Mouse (Mus musculus) liver, embryonic 13.5 days (tissue): ENCODE measurements at regions not wholly inside any gene's neighbourhood (a gene's known extent, or its start where the extent isn't known, plus 50 kb on each side); places are given as distances from the start of the nearest gene placed in this dataset.

ENCODE experiments used
- ATAC-seq: fragments of 200-750 bp; cut with Nextera tagmentation; 2 replicates; pipeline ENCODE4 v1.8.0; 2017; ENCODE audit warnings: low read depth, mild to moderate bottlenecking, moderate number of reproducible peaks, moderate library complexity
- DNase-seq: peaks from one replicate; pipeline ENCODE4 v3.0.0; 2022
- H3K27ac ChIP-seq: fragments of 300-500 bp; sonication (generic); 2 replicates; pipeline ENCODE4 v1.5.1; 2015; ENCODE audit warnings: moderate library complexity, mild to moderate bottlenecking, inconsistent platforms
- H3K27me3 ChIP-seq: fragments of 300-500 bp; sonication (generic); 2 replicates; pipeline ENCODE4 v1.6.1; 2015; ENCODE audit warnings: mild to moderate bottlenecking, inconsistent platforms
- H3K36me3 ChIP-seq: fragments of 300-500 bp; sonication (generic); 2 replicates; pipeline ENCODE4 v1.6.1; 2015; ENCODE audit warnings: mild to moderate bottlenecking, inconsistent platforms
- H3K4me1 ChIP-seq: fragments of 300-500 bp; sonication (generic); replicated peaks from 2 replicates; pipeline ENCODE4 v1.6.1; 2015; ENCODE audit warnings: inconsistent platforms
- H3K4me2 ChIP-seq: fragments of 300-500 bp; sonication (generic); 2 replicates; pipeline ENCODE4 v1.6.1; 2015; ENCODE audit warnings: inconsistent platforms, mild to moderate bottlenecking, moderate library complexity
- H3K4me3 ChIP-seq: fragments of 300-500 bp; sonication (generic); replicated peaks from 2 replicates; pipeline ENCODE4 v1.5.1; 2015; ENCODE audit warnings: mild to moderate bottlenecking, inconsistent platforms
- H3K9ac ChIP-seq: fragments of 300-500 bp; sonication (generic); 2 replicates; pipeline ENCODE4 v1.6.1; 2015; ENCODE audit warnings: mild to moderate bottlenecking, inconsistent platforms
- H3K9me3 ChIP-seq: fragments of 300-500 bp; sonication (generic); replicated peaks from 2 replicates; pipeline ENCODE4 v1.6.1; 2016; ENCODE audit warnings: inconsistent platforms
- WGBS: fragments of 180-500 bp; shearing (Covaris S2); methylation state at CpG from one replicate; pipeline ENCODE4 v1.1.7; 2015; ENCODE audit not compliant: insufficient replicate concordance; 5-methylcytosine and 5-hydroxymethylcytosine counted together

DNA sequence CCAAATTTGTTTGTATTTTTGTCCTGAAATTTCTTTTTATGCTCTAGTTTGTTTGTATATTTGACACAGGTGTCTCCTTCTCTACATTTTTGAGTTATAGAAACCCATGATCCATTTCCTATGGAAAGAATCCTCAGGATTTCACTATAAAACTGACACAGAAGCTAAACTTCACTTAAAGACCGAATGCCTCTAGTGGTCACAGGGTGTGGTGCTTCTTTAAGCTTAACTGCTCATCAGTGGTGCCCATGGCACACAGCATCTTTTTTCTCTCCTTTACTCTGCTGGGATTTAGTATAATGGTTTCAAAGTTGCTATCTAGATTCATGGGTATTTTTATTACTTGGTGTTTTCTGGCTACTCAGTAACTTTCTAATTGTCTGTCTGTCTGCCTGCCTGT is 79.9 kb upstream of the Hdac4 start:
- DNase-seq: no peak
- no peaks in the 10 kb centered on the region for H3K27me3 ChIP-seq
- no peak overlapping the region for H3K27ac ChIP-seq
- 47% methylated on average over 1 of the region's 1 CpGs for WGBS
- no peak overlapping the region for H3K4me3 ChIP-seq
- no peaks in the 10 kb centered on the region for H3K36me3 ChIP-seq
- H3K4me1 ChIP-seq: no peaks in the 10 kb centered on the region
- H3K9me3 ChIP-seq: no peaks in the 10 kb centered on the region
- ATAC-seq: no peak
- no peak overlapping the region for H3K9ac ChIP-seq
- no peak overlapping the region for H3K4me2 ChIP-seq

DNA sequence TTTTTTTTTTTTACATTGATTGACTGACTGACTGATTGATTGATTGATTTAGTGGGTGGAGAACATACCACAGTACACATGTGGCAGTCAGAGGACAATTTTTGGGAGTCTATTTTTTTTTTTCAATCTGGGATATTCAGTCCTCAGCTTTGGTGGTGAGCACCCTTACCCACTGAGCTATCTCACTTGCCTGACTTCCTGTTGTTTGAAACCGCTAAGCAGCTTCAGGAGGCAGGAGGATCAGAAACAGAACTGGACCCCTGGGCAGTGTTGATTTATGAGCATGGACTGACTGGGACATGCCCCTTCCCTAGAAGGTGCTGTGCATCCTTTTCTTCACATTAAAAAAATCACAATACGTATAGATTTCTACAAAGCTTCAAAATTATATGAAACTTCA is 78.3 kb upstream of the Hdac4 start:
- Histone ChIP-seq H3K4me1 (no peaks in the 10 kb centered on the region), H3K9me3 (no peaks in the 10 kb centered on the region), H3K9ac (no peak overlapping the region), H3K36me3 (no peaks in the 10 kb centered on the region), H3K4me3 (no peak overlapping the region), H3K27ac (no peak overlapping the region), H3K4me2 (no peak overlapping the region), H3K27me3 (no peaks in the 10 kb centered on the region)
- WGBS: 38% methylated on average over 2 of the region's 2 CpGs
- DNase-seq: no peak
- ATAC-seq: no peak

DNA sequence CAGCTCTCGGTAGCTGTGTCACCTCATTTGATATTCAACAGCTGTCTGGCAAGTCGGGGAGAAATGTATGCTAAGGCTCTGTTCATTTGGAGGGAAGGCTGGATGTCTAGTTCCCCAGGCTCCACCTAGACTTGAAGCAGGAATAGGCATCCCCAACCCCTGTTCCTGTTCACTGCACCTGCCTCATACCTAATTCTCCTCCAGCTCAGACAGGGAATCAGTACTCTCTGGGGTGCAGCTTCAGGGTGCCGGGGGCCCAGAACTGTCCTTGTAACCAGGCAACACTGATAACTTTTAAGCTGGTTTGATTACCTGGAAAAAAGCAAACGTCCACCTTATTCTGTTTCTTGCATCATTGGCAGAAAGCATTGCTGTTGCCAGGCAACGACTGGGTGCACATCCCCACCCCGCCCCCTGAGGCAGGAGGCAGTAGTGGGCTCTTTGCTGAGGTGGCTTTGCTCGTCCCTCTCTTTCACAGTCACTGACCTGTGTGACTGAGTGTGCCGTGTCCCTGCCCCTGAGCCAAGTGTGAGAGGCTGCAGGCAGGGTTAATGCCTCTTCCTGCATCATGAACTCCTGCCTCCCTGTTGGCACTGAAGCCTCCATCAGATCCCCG is 76.3 kb upstream of the Hdac4 start:
- no peaks in the 10 kb centered on the region for H3K27me3 ChIP-seq
- H3K4me1 ChIP-seq: no peaks in the 10 kb centered on the region
- DNase-seq (no peak), ATAC-seq (no peak)
- WGBS: 43% methylated on average over 9 of the region's 9 CpGs
- H3K4me2 ChIP-seq: no peak overlapping the region
- H3K4me3 ChIP-seq: no peak overlapping the region
- no peaks in the 10 kb centered on the region for H3K36me3 ChIP-seq
- H3K9ac ChIP-seq: no peak overlapping the region
- H3K9me3 ChIP-seq: no peaks in the 10 kb centered on the region
- H3K27ac ChIP-seq: no peak overlapping the region

DNA sequence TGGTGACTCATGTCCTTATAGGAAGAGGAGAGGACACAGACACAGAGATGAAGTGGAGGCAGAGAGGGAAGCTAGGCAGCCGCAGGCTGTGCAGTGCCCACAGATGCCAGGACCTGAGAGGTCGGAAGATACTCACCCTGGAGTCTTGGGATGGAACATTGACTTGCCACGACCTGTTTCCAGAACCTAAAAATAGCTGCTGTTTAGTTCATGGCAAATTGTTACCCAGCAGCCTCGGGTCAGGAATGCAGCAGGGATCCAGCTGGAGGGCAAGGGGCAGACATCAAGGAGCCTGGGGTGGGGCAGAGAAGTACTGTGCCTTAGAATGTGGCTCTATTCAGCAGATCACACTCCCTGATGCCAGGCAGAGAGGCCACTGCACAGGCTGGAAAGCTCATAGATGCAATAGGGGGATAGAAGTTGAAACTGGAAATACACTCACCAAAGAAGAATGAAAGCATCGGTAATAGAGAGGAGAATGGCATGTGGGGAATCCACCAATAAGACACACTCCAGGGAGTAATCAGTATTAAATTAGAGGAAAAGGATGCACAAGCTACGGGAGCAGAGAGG is 75.1 kb upstream of the Hdac4 start:
- Histone ChIP-seq H3K4me2 (no peak overlapping the region), H3K9me3 (no peaks in the 10 kb centered on the region), H3K4me1 (no peaks in the 10 kb centered on the region), H3K36me3 (no peaks in the 10 kb centered on the region), H3K4me3 (no peak overlapping the region), H3K27ac (no peak overlapping the region), H3K27me3 (no peaks in the 10 kb centered on the region), H3K9ac (no peak overlapping the region)
- ATAC-seq: no peak
- DNase-seq: no peak
- WGBS: 37% methylated on average over 6 of the region's 6 CpGs

DNA sequence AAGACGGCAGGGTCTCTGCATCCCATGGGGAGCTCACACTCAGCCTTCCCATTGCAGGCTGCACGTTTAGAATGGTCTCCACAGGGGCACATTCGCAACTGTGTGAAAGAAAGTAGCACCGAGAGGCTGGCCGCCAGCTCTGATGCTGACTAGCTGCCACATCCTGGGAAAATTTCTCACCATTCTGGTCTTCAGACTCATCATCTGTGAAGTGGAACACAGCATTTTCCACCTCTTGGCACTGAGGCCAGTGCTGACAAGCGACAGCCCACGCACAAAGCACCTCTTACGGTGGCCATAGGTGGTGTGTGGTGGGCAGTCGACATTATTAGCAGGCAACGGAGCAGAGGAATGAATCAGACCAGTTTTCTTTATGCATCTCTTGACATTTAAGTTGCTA is 74.0 kb upstream of the Hdac4 start:
- H3K4me3 ChIP-seq: no peak overlapping the region
- no peaks in the 10 kb centered on the region for H3K36me3 ChIP-seq
- no peaks in the 10 kb centered on the region for H3K4me1 ChIP-seq
- H3K9ac ChIP-seq: no peak overlapping the region
- H3K27me3 ChIP-seq: no peaks in the 10 kb centered on the region
- no peak overlapping the region for H3K4me2 ChIP-seq
- DNase-seq: no peak
- H3K9me3 ChIP-seq: no peaks in the 10 kb centered on the region
- H3K27ac ChIP-seq: no peak overlapping the region
- ATAC-seq: no peak
- WGBS: 57% methylated on average over 10 of the region's 10 CpGs

DNA sequence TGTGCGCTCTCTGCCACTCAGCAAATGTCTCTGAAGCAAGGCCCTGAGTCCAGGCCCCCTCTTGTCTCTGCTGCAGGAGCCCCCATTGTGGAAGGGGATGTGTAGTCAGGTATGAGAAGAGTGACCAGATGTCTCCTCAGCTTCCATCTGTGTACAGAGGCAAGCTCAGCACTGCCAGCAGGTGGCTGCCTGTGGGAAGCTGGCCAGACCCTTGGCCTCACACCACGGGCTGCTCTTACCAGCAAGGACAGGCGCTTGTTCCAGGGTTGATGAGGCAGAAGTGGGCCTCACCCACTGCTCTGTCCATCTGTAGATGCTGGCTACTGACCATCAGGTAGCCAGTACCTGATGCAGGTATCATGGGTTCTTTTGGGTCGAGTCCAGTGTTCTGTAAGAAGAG is 69.4 kb upstream of the Hdac4 start:
- 55% methylated on average over 4 of the region's 4 CpGs for WGBS
- Histone ChIP-seq H3K27me3 (no peaks in the 10 kb centered on the region), H3K4me3 (no peak overlapping the region), H3K4me1 (no peaks in the 10 kb centered on the region), H3K4me2 (no peak overlapping the region), H3K36me3 (no peaks in the 10 kb centered on the region), H3K27ac (no peak overlapping the region), H3K9ac (no peak overlapping the region), H3K9me3 (no peaks in the 10 kb centered on the region)
- ATAC-seq (no peak), DNase-seq (no peak)

DNA sequence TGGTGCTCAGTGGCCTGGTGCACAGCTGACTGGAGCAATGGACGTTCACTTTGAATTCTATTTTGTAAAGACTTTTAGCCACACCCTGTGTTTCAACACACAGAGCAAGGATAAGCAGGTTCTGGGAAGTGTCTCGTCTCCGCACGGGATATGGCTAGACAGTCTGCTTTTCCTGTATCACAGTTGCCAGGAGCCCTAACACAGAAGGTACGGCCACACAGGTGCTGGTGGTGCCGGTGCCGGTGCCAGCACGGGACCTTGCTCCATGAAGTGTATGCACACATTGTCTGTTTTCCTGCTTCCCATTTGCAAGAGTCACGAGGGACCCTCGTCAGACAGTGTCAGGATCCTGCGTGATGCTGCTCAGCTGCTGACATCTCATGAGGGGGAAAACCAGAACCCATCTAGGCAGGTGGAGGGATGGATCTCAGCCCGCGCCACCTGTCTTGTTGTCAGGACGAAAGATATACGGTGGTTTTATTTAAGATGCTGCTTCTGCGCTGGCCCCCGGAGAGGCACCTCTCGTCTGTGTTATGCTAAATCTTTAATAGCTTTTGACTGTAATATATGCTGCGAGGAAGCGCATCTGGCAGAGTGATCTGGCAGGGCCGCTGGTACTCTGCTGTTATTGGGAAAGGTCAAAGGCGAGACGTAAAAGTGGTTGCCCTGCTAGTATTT is 64.4 kb upstream of the Hdac4 start:
- ATAC-seq: no peak
- DNase-seq: no peak
- no peak overlapping the region for H3K27ac ChIP-seq
- H3K4me2 ChIP-seq: no peak overlapping the region
- H3K9me3 ChIP-seq: no peaks in the 10 kb centered on the region
- H3K4me1 ChIP-seq: no peaks in the 10 kb centered on the region
- no peak overlapping the region for H3K4me3 ChIP-seq
- H3K27me3 ChIP-seq: no peaks in the 10 kb centered on the region
- no peak overlapping the region for H3K9ac ChIP-seq
- H3K36me3 ChIP-seq: no peaks in the 10 kb centered on the region
- WGBS: 76% methylated on average over 23 of the region's 23 CpGs

DNA sequence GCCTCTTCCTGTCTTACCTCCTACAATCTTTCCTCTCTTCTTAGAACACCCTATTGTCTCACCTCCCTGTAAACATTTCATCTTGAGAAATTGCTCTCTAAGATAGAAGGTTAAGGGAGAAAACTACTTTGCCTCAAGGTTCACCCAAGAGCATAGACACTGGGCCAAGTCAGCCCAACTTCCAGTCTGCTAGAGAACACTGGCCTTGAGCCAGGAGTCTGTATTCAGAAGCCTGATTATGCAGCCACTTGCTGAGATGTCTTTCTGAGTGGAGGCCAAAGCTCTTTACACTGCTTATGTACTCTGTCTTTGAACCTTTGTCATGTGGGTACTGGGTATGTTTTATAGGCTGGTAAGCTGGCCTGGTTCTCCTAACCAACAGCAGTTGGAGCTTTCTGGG is 62.5 kb upstream of the Hdac4 start:
- ATAC-seq (no peak), DNase-seq (no peak)
- Histone ChIP-seq H3K36me3 (no peaks in the 10 kb centered on the region), H3K9ac (no peak overlapping the region), H3K27ac (no peak overlapping the region), H3K9me3 (no peaks in the 10 kb centered on the region), H3K27me3 (no peaks in the 10 kb centered on the region), H3K4me2 (no peak overlapping the region), H3K4me1 (no peaks in the 10 kb centered on the region), H3K4me3 (no peak overlapping the region)

DNA sequence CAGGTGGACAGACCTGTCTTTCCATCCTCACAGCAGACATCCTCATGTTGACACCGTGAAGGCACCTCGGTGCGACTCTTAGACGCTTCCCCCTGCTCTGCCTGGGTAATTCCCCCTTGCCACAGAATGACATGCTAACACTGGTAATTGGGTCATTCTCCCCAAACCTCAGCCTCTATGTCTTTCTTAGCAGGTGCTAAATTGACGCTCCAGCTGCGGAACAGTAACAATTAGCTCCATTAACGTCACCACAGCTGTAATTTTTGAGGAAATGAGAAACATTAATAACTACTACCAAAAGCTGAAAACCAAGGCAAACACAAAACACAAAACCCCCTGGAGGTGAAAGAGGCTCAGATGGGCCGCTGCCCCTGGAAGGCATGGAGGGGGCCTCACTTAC is 57.6 kb upstream of the Hdac4 start:
- Histone ChIP-seq H3K9me3 (no peaks in the 10 kb centered on the region), H3K27ac (no peak overlapping the region), H3K4me3 (no peak overlapping the region), H3K27me3 (no peaks in the 10 kb centered on the region), H3K4me1 (no peaks in the 10 kb centered on the region), H3K4me2 (no peak overlapping the region), H3K36me3 (no peaks in the 10 kb centered on the region), H3K9ac (no peak overlapping the region)
- ATAC-seq (no peak), DNase-seq (no peak)
- WGBS: 74% methylated on average over 8 of the region's 8 CpGs

DNA sequence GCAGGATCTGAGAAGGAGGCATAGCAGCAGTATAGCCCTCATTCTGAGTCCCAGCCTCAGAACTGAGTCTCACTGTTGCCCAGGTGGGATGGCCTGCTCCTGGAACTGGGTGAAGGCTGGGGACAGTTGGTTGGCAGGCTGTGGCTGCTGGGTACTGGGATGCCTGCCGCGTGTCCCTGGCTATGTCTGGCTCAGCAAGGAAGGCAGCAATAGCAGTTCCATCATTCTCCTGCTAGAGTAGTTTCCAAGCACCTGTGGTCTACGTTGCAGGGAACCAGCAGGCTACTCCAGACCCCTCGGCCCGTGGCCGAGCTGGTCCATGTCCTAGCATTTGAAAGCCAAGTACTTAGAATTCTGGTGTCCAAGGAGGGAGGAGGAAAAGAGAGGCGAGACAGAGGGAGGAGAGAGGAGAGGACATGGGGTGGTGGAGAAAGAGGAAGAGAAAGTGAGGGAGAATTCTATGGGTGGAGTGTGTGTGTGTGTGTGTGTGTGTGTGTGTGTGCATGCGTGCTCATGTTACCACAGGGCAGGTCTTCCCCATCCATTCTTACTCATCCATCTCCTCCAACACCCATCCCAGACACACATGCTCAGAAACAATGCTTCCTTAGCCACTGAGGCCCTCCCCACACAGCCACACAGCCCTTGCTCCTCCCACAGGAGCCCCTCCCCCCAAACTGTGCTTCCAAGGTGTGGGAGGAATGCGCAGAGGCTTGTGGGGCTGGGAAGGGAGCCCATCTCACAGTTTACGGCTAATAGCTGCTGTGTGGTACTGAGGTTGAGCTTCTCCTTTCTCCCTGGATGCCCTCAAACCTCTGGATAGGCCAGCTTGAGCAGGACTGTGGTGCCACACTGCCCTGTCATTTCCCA is 55.3 kb upstream of the Hdac4 start:
- WGBS: 57% methylated on average over 10 of the region's 10 CpGs
- DNase-seq (no peak), ATAC-seq (no peak)
- Histone ChIP-seq H3K27ac (no peak overlapping the region), H3K4me1 (no peaks in the 10 kb centered on the region), H3K9ac (no peak overlapping the region), H3K4me2 (no peak overlapping the region), H3K9me3 (no peaks in the 10 kb centered on the region), H3K36me3 (no peaks in the 10 kb centered on the region), H3K4me3 (no peak overlapping the region), H3K27me3 (no peaks in the 10 kb centered on the region)
